Mouse (Mus musculus) bone marrow macrophage, adult 2 months (primary cell): ENCODE measurements around the gene Specc1l. TPM values are rescaled to one million over a fixed set of nuclear protein-coding genes. Genes with fewer than 3 reads are reported as not detected.
A peak's percentile ranks its signal among the peaks of the same experiment; 100 is the strongest.

Experiments
- H3K27ac ChIP-seq: 2 replicates; pipeline ENCODE4 v1.5.1; 2012; ENCODE audit warnings: low read depth, low read length; ENCODE audit not compliant: insufficient read depth
- H3K4me1 ChIP-seq: 2 replicates; pipeline ENCODE4 v1.6.1; 2012; ENCODE audit warnings: low read length; ENCODE audit not compliant: control insufficient read depth, insufficient read depth
- H3K4me3 ChIP-seq: 2 replicates; pipeline ENCODE4 v1.5.1; 2012; ENCODE audit warnings: mild to moderate bottlenecking, low read length, moderate library complexity; ENCODE audit not compliant: insufficient read depth
- CTCF ChIP-seq: IDR thresholded peaks from 2 replicates; pipeline ENCODE4 v1.5.1; 2012; ENCODE audit warnings: low read depth, mild to moderate bottlenecking, low read length, moderate library complexity
- POLR2A ChIP-seq: IDR thresholded peaks from 2 replicates; pipeline ENCODE4 v1.6.1; 2012; ENCODE audit warnings: mild to moderate bottlenecking, low read depth, low read length, borderline replicate concordance
- polyA plus RNA-seq: library from polyadenylated mRNA; stranded (reverse); fragments of >200 nt; gene quantifications from 2 replicates; pipeline ENCODE4 v1.2.4, GENCODE M21; 2012; ENCODE audit not compliant: missing spikeins, insufficient read depth, insufficient read length

The Specc1l gene
- polyA plus RNA-seq, 1 experiment, result 41.4 TPM

DNA sequence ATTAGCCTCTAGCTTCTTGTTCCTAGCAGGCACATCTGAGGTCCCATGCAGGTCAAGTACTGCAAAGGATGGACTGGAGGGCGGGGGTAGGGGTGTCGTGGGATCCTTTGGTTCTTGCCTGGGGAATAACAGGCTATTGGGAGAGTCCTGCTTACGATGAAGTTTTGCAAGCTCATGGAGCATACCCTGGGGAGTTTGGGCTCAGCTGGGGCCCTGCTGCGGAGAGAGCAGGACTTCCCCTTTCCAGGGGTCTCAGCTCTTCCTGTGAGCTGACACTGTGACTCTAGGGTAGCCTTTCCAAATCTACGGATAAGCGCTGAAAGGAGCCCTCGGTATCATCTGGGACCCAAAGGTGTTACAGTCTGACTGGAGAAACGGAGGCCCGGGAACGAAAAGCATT, 112.5 kb downstream of the Specc1l start:
- Histone ChIP-seq H3K4me1 (peaks cover 16% of the 10 kb centered on the region), H3K27ac (no peak overlapping the region), H3K4me3 (no peak overlapping the region)
- TF ChIP-seq POLR2A, result no peak
- TF ChIP-seq CTCF, result no peak

DNA sequence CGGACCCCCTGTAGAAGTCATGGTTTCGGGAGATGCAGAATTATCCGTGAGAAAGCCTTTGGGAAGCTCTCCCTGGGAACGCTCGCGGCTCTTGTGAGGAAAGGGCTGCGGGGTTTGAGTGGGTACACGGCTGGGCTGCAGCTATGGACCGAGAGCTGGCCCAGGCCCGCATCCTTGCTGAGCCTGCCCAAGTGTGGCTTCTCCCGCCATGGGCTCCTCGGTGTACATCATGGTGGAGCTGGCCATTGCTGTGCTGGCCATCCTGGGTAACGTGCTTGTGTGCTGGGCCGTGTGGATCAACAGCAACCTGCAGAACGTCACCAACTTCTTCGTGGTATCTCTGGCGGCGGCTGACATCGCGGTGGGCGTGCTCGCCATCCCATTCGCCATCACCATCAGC, 113.9 kb downstream of the Specc1l start:
- peaks cover 16% of the 10 kb centered on the region for H3K4me1 ChIP-seq
- TF ChIP-seq CTCF (no peak), POLR2A (no peak)
- no peak overlapping the region for H3K4me3 ChIP-seq
- H3K27ac ChIP-seq, result no peak overlapping the region

DNA sequence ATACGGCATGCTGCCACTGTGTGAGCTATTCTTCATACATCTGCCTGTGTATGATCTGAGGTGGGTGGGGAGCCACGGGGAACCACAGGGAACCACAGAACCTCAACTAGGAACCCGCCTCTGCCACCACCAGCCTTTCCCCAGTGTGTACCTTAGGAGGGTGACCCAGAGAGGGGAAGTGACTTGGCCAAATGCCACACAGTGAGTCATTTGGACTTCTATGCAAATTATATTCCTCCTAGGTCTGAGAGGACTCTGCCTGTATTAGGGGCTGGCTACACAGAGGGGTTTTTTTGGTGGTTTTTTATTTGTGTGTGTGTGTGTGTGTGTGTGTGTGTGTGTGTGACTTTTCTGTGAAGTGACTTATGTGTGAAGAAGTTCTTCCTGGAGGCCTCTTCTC, 114.7 kb downstream of the Specc1l start:
- Histone ChIP-seq H3K4me3 (no peak overlapping the region), H3K4me1 (peaks cover 16% of the 10 kb centered on the region), H3K27ac (no peak overlapping the region)
- no peak for TF ChIP-seq CTCF
- no peak for TF ChIP-seq POLR2A

DNA sequence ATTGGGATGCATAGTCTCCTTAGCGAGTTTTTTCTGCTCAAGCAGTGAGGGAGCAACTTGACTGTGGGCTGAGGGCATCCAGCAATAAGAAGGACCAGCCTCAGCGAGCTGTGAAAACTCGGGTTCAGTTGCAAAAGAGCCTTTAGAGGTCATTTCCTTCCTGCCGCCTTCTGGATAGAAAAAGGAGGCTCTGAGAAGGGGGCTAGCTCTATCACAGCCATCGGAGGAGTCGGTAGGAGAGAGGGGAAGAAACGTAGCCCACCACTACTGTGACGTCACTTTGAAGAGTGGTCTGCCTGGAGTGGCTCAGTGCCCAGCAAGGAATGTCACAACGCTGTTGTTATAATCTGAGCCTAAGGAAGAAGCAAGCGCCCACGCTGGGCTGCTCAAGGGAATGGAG, 115.2 kb downstream of the Specc1l start:
- peaks cover 16% of the 10 kb centered on the region for H3K4me1 ChIP-seq
- H3K4me3 ChIP-seq, result 0 out of 2 replicates have a peak overlapping the region, but pooled peaks have one; percentile 1
- H3K27ac ChIP-seq, result no peak overlapping the region
- TF ChIP-seq CTCF (no peak), POLR2A (no peak)

DNA sequence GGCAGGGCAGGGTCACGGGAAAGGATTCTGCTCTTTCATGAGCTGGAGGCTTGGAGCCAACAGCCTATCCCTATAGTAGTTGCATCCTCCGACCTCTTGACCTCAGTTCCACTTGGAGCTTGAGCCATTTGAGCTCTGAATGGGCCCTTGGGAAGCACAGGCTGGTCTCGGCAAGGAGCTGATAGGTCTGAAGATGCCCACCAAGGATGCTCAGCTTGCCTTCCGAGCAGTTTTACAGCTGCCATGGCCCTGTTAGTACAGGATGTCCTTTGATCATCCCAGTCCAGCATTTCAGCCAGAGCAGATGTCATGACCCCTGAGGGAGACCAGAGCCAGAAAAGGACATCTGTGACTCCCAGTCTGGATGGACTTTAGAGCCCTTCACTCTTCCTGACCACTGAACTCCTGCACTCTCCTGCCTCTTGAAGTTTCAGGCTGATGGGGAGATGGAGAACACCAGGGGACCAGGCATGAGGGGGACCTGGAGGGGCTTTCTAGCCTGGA, 116.4 kb downstream of the Specc1l start:
- H3K27ac ChIP-seq, result no peak overlapping the region
- H3K4me3 ChIP-seq, result no peak overlapping the region
- H3K4me1 ChIP-seq, result peaks cover 16% of the 10 kb centered on the region
- TF ChIP-seq CTCF (no peak), POLR2A (no peak)

GRCm38 (mm10) chr10:75332268-75332667, 120.4 kb downstream of the Specc1l start:
- Histone ChIP-seq H3K27ac (no peak overlapping the region), H3K4me1 (peaks cover 6% of the 10 kb centered on the region), H3K4me3 (no peak overlapping the region)
- TF ChIP-seq CTCF (no peak), POLR2A (no peak)

DNA sequence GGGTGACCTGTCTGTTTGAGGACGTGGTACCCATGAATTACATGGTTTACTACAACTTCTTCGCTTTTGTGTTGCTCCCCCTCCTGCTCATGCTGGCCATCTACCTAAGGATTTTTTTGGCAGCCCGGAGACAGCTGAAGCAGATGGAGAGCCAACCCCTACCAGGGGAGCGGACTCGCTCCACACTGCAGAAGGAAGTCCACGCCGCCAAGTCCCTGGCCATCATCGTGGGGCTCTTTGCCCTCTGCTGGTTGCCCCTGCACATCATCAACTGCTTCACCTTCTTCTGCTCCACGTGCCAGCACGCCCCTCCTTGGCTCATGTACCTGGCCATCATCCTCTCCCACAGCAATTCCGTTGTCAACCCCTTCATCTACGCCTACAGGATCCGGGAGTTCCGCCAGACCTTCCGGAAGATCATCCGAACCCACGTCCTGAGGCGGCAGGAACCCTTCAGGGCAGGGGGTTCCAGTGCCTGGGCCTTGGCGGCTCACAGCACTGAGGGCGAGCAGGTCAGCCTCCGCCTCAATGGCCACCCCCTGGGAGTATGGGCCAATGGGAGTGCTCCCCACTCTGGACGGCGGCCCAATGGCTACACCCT, 121.4 kb downstream of the Specc1l start:
- TF ChIP-seq POLR2A, result no peak
- no peak for TF ChIP-seq CTCF
- no peak overlapping the region for H3K4me3 ChIP-seq
- no peak overlapping the region for H3K27ac ChIP-seq
- no peaks in the 10 kb centered on the region for H3K4me1 ChIP-seq

DNA sequence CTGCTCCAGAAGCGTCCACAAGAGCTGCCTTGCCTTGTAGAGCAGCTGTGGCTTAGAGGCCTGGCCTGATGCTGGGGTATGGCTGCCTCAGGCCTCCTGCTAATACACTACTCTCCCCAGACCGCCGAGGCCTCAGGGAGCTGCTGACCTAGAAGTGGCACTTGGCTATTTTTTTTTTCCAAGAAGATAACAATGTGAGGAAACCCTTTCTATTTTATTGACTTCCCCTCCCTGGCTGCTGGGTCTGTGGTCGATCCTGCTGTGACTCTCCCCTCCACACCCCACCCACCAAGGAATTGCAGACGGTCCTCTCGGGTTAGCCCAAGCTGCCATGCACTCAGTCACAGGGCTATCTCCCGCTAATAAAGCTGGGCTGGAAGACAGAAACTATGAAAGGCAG, 122.3 kb downstream of the Specc1l start:
- no peak overlapping the region for H3K4me3 ChIP-seq
- TF ChIP-seq CTCF (no peak), POLR2A (no peak)

GRCm38 (mm10) chr10:75335075-75335474, 123.2 kb downstream of the Specc1l start:
- Histone ChIP-seq H3K4me3 (no peak overlapping the region), H3K4me1 (peaks cover 3% of the 10 kb centered on the region; the same call in 1 of the 2 replicates), H3K27ac (no peak overlapping the region)
- TF ChIP-seq CTCF (no peak), POLR2A (no peak)

More for the DNA sequence above, 122.3 kb downstream of the Specc1l start:
- no peak overlapping the region for H3K27ac ChIP-seq
- peaks cover 2% of the 10 kb centered on the region; the same call in 1 of the 2 replicates for H3K4me1 ChIP-seq

- Histone ChIP-seq H3K4me1 (peaks cover 3% of the 10 kb centered on the region; the same call in 1 of the 2 replicates), H3K4me3 (no peak overlapping the region), H3K27ac (no peak overlapping the region)
- TF ChIP-seq CTCF (no peak), POLR2A (no peak)
These were observed 125.4 kb downstream of the Specc1l start for GRCm38 (mm10) chr10:75337231-75337630.
